Mouse (Mus musculus) neural tube, embryonic 14.5 days (tissue): ENCODE data around the gene Gm47791. TPM values are rescaled to one million over a fixed set of nuclear protein-coding genes. Genes with fewer than 3 reads are reported as not detected.

ENCODE experiments used
- ATAC-seq: fragments of 200-750 bp; cut with Nextera tagmentation; 2 replicates; pipeline ENCODE4 v1.8.0; 2017; ENCODE audit warnings: low read depth, mild to moderate bottlenecking, moderate TSS enrichment, moderate library complexity
- H3K27ac ChIP-seq: fragments of 300-500 bp; sonication (generic); 2 replicates; pipeline ENCODE4 v1.5.1; 2014; ENCODE audit warnings: low read depth, mild to moderate bottlenecking, control low read depth, low read length, moderate library complexity, mixed read lengths
- H3K27me3 ChIP-seq: fragments of 300-500 bp; sonication (generic); 2 replicates; pipeline ENCODE4 v1.6.1; 2014; ENCODE audit warnings: low read length; ENCODE audit not compliant: control insufficient read depth, insufficient read depth
- H3K36me3 ChIP-seq: fragments of 300-500 bp; sonication (generic); 2 replicates; pipeline ENCODE4 v1.6.1; 2014; ENCODE audit warnings: low read length, mixed read lengths; ENCODE audit not compliant: control insufficient read depth, insufficient read depth
- H3K4me1 ChIP-seq: fragments of 300-500 bp; sonication (generic); 2 replicates; pipeline ENCODE4 v1.6.1; 2014; ENCODE audit warnings: low read length; ENCODE audit not compliant: control insufficient read depth, insufficient read depth
- H3K4me2 ChIP-seq: fragments of 300-500 bp; sonication (generic); 2 replicates; pipeline ENCODE4 v1.6.1; 2014; ENCODE audit warnings: mild to moderate bottlenecking, low read depth, low read length, control low read depth
- H3K4me3 ChIP-seq: fragments of 300-500 bp; sonication (generic); 2 replicates; pipeline ENCODE4 v1.5.1; 2014; ENCODE audit warnings: low read depth, low read length, control low read depth, mixed read lengths
- H3K9ac ChIP-seq: fragments of 300-500 bp; sonication (generic); replicated peaks from 2 replicates; pipeline ENCODE4 v1.6.1; 2014; ENCODE audit warnings: low read depth, mild to moderate bottlenecking, control low read depth, low read length, mixed read lengths
- H3K9me3 ChIP-seq: fragments of 300-500 bp; sonication (generic); 2 replicates; pipeline ENCODE4 v1.6.1; 2016; ENCODE audit warnings: low read length; ENCODE audit not compliant: control insufficient read depth
- WGBS: fragments of 180-500 bp; shearing (Covaris S2); extraction: QIAGEN DNeasy Blood & Tissue Kit; methylation state at CpG from one replicate; pipeline ENCODE4 v1.1.7; 2014; 5-methylcytosine and 5-hydroxymethylcytosine counted together
- polyA plus RNA-seq: library from polyadenylated mRNA; unstranded; fragments of >200 nt; fragmentation: Nextera tagmentation; extraction: Ambion mirVana; gene quantifications from 2 replicates; pipeline ENCODE4 v1.2.1, GENCODE M21; 2014

Gm47791 gene
- polyA plus RNA-seq, 1 experiment from 2014 or later: not detected

DNA sequence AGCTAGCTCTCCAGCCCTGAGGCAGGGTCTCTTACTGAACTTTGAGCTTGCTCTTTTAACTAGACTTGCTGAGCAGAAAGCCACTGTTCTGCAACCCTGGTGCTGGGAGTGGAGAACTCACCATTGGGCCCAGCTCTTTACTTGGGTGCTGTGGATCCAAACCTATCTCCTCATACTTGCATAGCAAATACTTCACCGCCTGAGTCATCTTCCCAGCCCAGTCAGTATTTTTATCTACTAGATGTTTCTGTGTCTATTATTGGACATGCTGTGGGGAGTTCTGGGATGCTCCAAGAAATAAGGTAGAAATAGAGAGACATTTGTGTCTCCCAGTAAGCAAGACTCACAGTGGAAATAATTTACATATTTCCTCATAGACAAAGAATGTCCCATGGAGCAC lies 33.0 kb upstream of the Gm47791 start:
- no peak overlapping the region for H3K27ac ChIP-seq
- no peak overlapping the region for H3K9ac ChIP-seq
- ATAC-seq: no peak
- no peak overlapping the region for H3K4me3 ChIP-seq
- 97% methylated on average over 1 of the region's 1 CpGs for WGBS
- no peaks in the 10 kb centered on the region for H3K36me3 ChIP-seq
- no peak overlapping the region for H3K4me2 ChIP-seq
- H3K4me1 ChIP-seq: no peaks in the 10 kb centered on the region
- no peaks in the 10 kb centered on the region for H3K9me3 ChIP-seq
- no peaks in the 10 kb centered on the region for H3K27me3 ChIP-seq

- 76% methylated on average over 7 of the region's 7 CpGs for WGBS
- Histone ChIP-seq H3K27ac (no peak overlapping the region), H3K4me1 (no peaks in the 10 kb centered on the region), H3K4me3 (no peak overlapping the region), H3K9ac (no peak overlapping the region), H3K36me3 (no peaks in the 10 kb centered on the region), H3K4me2 (no peak overlapping the region), H3K9me3 (no peaks in the 10 kb centered on the region), H3K27me3 (no peaks in the 10 kb centered on the region)
- no peak for ATAC-seq
Measured at GRCm38 (mm10) chr1:82803608-82804007, 32.6 kb upstream of the Gm47791 start.

DNA sequence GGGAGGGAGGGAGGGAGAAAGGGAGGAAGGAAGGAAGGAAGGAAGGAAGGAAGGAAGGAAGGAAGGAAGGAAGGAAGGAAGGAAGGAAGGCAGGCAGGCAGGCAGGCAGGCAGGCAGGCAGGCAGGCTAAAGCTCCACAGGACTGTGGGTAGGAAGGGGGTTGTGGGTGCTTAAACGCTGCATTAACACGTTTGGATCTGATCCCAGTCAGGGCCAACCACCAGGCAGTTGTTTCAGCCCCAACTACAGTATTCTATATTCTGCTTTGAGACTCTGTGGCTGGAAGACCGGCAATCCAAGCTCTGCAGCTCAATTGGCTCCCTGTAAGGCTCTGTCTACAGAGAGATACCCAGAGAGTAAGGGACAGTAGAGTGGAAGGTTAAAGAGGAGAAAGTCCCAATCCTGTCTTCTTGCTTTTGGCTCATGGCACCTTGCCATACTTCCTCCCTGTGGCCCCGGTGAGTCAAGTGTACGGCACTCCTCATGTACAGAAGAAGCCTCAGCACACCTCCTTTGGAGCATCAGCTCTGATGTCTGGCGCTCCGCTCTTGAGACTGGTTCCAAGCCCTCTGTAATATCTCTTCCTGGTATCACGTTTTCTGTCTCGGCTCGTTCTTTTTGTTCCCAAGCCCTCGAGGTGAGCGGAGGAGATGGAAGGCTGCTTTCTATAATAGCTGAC lies 30.2 kb upstream of the Gm47791 start:
- Histone ChIP-seq H3K36me3 (no peaks in the 10 kb centered on the region), H3K4me3 (no peak overlapping the region), H3K9ac (no peak overlapping the region), H3K4me2 (no peak overlapping the region), H3K27me3 (no peaks in the 10 kb centered on the region), H3K9me3 (no peaks in the 10 kb centered on the region), H3K27ac (no peak overlapping the region), H3K4me1 (peaks cover 3% of the 10 kb centered on the region; the same call in 1 of the 2 replicates)
- ATAC-seq: no peak
- WGBS: 76% methylated on average over 12 of the region's 12 CpGs

DNA sequence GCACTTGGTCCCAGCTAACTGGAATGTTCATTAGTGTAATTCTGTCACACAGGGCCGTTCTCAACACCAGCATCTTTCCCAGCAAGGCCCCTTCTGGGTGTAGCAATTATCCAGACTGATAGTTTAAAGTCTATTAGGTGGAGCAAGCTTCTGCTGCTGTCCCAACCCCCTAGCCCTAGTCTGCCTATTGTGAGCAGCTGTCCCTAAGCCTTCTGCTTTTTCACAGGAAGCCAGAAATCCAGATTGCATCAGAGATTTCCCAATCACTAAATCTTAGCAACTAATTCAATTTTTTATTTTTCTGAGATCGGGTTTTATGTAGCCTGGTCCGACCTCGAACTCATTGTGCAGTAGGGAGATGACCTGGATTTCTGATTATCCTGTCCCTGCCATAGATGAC lies 27.9 kb upstream of the Gm47791 start:
- Histone ChIP-seq H3K4me2 (no peak overlapping the region), H3K4me1 (peaks cover 3% of the 10 kb centered on the region; the same call in 1 of the 2 replicates), H3K9me3 (no peaks in the 10 kb centered on the region), H3K27me3 (no peaks in the 10 kb centered on the region), H3K9ac (no peak overlapping the region), H3K36me3 (no peaks in the 10 kb centered on the region), H3K27ac (no peak overlapping the region), H3K4me3 (no peak overlapping the region)
- no peak for ATAC-seq
- WGBS: 75% methylated on average over 4 of the region's 4 CpGs

DNA sequence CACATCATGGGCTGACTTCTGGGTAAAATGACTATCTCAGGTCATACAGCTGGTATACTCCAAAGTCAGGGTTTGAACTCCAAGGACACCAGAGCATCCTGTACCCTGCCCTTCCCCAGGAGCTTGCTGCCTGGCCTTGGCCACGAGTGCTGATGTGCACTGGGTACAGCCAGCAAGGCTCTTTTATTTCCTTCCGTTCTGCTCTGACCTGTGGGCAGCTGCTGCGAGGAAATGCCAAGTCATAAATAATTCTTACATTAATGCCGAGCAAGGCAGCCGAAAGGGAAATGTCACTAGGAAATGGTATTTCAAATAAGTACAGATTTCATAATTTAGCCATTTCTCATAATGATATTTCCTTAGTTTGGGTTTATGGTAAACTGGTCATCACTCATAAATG lies 27.3 kb upstream of the Gm47791 start:
- 35% methylated on average over 5 of the region's 5 CpGs for WGBS

GRCm38 (mm10) chr1:82797088-82797487 lies 26.0 kb upstream of the Gm47791 start:
- Histone ChIP-seq H3K9ac (no peak overlapping the region), H3K4me3 (no peak overlapping the region), H3K4me2 (no peak overlapping the region), H3K27ac (no peak overlapping the region), H3K9me3 (no peaks in the 10 kb centered on the region), H3K4me1 (peaks cover 3% of the 10 kb centered on the region; the same call in 1 of the 2 replicates), H3K36me3 (no peaks in the 10 kb centered on the region), H3K27me3 (no peaks in the 10 kb centered on the region)
- 92% methylated on average over 4 of the region's 4 CpGs for WGBS
- ATAC-seq: no peak

More for the DNA sequence above, 27.3 kb upstream of the Gm47791 start:
- no peaks in the 10 kb centered on the region for H3K36me3 ChIP-seq
- no peaks in the 10 kb centered on the region for H3K27me3 ChIP-seq
- no peak overlapping the region for H3K4me3 ChIP-seq
- ATAC-seq: no peak; the same call in 1 of the 2 replicates
- no peaks in the 10 kb centered on the region for H3K9me3 ChIP-seq
- H3K4me2 ChIP-seq: no peak overlapping the region
- no peak overlapping the region for H3K27ac ChIP-seq
- H3K4me1 ChIP-seq: peaks cover 3% of the 10 kb centered on the region; the same call in 1 of the 2 replicates
- H3K9ac ChIP-seq: no peak overlapping the region

DNA sequence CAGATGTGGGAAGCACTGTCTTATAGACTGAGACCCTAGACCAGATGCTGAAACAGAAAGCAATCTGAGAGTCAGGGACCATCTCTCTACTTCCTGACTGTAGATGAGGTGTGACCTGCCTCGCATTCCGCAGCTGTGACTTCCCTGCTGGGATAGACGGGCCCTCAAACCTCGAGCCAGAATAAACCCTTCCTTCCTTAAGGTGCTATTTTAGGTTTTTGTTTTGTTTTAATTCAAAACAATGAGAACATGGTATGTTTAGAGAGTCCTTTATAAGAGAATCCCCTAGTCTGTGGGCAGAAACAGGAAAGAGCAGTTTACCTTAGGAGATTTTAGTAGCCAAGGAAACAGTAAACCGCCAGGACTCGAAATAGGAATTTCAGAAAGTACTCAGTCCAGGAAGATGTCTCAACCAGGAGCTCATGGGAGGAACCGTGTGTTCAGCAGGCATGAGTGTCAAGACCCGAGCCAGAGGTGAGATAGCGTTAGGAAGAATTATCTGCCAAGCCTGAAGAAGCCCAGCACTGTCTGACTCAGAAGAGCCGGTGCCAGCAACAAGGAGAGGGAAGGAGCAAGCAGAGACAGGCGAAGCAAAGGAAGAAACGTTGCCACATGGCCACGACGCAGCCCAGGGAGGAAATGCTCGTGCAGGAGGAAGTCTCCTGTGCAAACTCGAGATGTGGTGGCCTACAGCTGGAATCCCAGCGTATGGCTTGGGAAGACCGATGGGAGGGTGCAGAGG lies 24.8 kb upstream of the Gm47791 start:
- H3K27me3 ChIP-seq: no peaks in the 10 kb centered on the region
- no peaks in the 10 kb centered on the region for H3K36me3 ChIP-seq
- 82% methylated on average over 18 of the region's 18 CpGs for WGBS
- ATAC-seq: no peak
- no peak overlapping the region for H3K4me2 ChIP-seq
- no peak overlapping the region for H3K4me3 ChIP-seq
- H3K9me3 ChIP-seq: no peaks in the 10 kb centered on the region
- H3K4me1 ChIP-seq: peaks cover 3% of the 10 kb centered on the region; the same call in 1 of the 2 replicates
- H3K9ac ChIP-seq: no peak overlapping the region
- no peak overlapping the region for H3K27ac ChIP-seq

DNA sequence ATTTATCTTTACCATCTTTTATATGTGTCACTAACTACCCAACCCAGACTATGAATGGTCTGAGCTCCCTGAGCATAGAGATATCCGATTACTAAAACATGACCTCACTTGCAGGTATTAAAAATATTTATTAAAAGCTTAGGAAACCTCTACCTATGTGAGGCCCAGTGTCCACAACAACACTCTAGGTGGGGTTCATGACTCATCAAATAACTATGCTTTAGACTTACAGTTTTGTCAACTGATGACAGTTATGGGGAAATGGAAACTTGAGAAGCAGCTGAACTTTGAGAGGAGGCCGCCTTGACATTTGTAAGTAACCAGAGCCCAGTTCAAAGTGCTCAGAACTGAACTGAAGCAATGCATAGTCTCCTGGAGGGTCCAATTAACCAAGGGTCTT lies 24.2 kb upstream of the Gm47791 start:
- Histone ChIP-seq H3K36me3 (no peaks in the 10 kb centered on the region), H3K27ac (no peak overlapping the region), H3K9ac (no peak overlapping the region), H3K4me1 (peaks cover 3% of the 10 kb centered on the region; the same call in 1 of the 2 replicates), H3K9me3 (no peaks in the 10 kb centered on the region), H3K27me3 (no peaks in the 10 kb centered on the region), H3K4me3 (no peak overlapping the region), H3K4me2 (no peak overlapping the region)
- WGBS: 88% methylated on average over 2 of the region's 2 CpGs
- no peak for ATAC-seq

DNA sequence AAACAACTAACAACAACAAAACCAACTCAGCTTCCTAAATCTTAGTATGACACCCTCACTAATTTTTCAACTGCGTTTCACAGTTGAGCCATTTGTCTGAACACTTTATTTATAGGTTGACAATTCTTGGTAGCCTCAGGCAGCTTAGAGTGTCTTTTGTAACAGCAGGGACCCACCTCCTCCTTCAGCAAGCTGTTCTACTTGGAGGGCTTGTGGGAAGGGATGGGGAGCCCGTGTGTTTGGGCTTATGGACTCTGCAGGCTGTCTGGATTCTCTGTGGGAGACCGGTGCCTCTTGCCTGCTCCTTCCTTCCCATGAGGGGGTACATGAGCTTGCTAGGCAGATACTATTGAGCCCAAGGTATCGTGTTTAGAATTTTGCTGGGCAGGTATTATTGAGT lies 22.9 kb upstream of the Gm47791 start:
- peaks cover 3% of the 10 kb centered on the region; the same call in 1 of the 2 replicates for H3K4me1 ChIP-seq
- H3K27me3 ChIP-seq: no peaks in the 10 kb centered on the region
- no peaks in the 10 kb centered on the region for H3K36me3 ChIP-seq
- no peak overlapping the region for H3K4me2 ChIP-seq
- no peak overlapping the region for H3K27ac ChIP-seq
- no peaks in the 10 kb centered on the region for H3K9me3 ChIP-seq
- no peak overlapping the region for H3K9ac ChIP-seq
- no peak for ATAC-seq
- H3K4me3 ChIP-seq: no peak overlapping the region
- WGBS: 50% methylated on average over 4 of the region's 4 CpGs
